Mouse (Mus musculus) megakaryocyte progenitor cell, adult 5-6 weeks (primary cell): Measurements from ENCODE around the gene Dbi. TPM values are rescaled to one million over a fixed set of nuclear protein-coding genes. Genes with fewer than 3 reads are reported as not detected.

ENCODE experiments used
- ATAC-seq: replicated peaks from 2 replicates; pipeline ENCODE4 v1.8.0; 2016; ENCODE audit warnings: mild to moderate bottlenecking, moderate TSS enrichment, inconsistent platforms; ENCODE audit not compliant: poor library complexity
- total RNA-seq, 2 experiments: library from RNA; stranded (forward) in 1 of 2; stranded (reverse) in 1 of 2; fragments of 157-497, 149-512 nt in 1 of 2; fragments of 200-1000 nt in 1 of 2; gene quantifications; 2 replicates each; pipeline versions ENCODE4 v1.2.3 to v1.2.4; 2015 to 2017

The Dbi gene
- total RNA-seq, 2 experiments from 2014 or later = 344 to 346 TPM

DNA sequence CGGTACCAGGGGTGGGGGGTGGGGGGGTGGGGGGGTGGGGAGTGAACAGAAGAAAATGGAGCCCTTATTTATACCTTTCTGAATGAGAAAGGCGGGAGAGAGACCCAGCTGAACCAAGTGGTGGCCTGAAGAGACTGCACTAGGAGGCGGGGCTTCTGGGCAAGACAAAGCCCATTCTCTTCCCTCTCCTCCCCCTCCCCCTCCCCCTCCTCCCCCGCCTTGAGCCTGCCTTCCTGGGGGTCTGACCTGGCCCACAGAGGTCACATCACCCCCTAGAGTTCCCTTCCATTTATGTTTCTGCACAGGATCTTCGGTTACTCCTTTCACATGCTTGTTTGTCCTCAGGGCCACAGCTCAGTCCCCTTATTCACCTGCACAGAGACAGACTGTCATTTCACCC lies 31.7 kb downstream of the Dbi start:
- no peak for ATAC-seq

DNA sequence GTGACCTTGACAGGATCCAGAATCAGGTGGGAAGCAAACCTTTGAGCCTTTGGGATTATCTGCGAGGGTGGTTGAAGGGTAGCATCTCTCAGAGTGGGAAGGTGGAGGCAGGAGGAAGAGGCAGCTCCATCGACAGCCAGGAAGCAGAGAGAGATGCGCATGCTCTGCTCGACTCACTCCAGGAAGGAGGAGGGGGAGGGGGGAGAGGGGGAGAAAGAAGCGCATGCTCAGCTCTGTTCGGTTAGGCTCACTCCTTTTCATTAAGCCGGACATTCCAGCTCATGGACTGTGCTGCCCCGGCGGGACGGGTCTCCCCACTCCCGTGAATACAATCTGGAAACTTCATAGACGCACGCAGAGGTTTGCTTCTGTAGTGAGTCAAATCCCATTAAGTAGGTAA lies 34.2 kb downstream of the Dbi start:
- ATAC-seq = no peak

DNA sequence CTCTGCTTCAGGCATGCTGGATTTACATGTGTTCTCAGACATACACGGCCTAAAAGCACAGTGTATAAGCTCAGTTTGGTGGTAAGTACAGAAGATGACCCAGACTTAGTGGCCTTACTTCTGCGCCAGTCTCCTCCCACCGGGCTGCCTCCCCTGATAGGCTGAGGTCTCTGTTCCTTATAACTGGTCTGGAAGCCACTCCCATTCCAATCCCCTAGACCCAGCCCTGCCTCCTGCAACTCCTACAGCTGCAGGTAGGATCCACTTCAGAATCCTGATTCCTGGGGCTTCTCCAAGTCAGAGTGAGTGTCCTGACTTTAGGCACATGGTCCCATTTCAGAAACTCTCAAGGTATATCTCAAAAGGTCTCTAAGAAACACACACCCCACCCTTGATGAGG lies 35.2 kb downstream of the Dbi start:
- ATAC-seq = no peak; the same call in 1 of the 2 replicates

DNA sequence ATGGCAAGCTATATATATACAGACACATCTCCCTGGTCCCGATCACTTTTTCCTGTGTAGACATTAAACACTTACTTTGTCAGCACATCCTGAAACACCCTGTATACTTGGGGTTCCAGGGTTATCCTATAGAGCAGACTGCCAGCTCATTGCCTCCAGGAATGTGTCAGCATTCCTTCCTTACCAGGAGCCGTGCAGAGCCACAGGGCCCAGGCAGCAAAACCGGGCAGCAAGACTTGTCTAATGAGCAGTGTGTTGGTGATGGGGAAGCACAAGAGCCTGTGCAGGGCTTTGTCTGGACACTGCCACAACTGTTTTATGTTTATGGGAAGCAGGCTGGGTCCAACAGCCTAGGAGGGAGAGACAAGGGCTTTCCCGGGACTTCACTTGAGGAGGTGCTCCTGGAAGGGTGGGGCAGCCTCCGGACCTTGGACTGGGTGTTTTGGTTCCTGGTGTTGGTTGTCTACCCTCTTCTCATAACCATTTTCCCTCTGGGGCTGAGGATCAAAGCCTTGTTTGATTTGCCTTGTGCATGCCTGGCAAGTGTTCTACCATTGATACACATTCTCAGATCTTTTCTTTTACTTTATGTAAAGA lies 36.9 kb downstream of the Dbi start:
- ATAC-seq = no peak

DNA sequence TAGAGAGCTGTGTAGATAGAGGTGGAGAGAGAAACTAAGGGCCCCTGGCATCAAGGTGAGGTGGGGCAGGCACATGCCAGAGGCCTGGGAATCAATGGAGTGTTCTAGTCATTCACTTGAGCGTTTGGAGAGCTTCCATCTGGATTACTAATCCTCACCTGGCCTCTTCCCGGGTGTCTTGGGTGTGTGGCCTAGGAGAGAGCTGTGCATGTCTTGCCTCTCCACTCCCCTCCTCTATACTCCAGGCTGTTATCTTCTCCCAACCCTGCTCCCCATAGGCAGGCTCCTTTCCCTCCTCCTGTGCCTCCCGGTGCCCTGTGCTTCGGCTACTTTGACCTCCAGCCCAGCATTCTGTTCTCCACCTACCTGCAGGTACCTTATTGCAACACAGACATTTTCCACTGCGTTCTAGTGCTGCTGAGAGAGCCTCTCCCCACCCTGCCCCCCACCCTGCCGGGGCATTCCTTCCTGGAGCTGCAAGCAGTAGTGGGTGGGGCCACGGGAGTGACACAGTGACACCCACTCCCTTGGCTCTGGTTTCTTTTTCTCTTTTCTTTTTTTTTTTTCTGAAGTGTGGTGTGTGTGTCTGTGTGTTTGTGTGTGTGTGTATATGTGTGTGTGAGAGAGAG lies 37.8 kb downstream of the Dbi start:
- ATAC-seq = no peak

DNA sequence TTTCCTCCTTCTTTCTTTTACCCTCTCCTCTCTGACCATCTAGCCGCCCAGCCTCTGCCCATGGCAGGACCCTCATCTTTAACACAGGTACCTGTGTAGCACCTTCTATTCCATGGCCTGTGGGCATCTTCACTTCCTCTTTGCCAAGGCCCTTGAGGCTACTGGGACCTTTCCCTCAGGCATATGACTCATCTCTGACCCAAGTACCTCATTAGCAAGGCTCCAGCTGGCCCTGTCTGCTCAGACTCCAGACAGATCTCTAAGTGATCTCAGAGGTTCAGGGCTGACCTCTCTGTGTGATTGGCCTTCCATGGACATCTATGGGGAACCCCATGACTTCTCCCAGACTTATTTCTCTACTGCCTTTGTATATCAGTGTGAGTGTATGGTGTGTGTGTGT lies 40.2 kb downstream of the Dbi start:
- ATAC-seq = peak; percentile 61

GRCm38 (mm10) chr1:120077746-120078410 lies 43.0 kb downstream of the Dbi start:
- ATAC-seq = no peak

DNA sequence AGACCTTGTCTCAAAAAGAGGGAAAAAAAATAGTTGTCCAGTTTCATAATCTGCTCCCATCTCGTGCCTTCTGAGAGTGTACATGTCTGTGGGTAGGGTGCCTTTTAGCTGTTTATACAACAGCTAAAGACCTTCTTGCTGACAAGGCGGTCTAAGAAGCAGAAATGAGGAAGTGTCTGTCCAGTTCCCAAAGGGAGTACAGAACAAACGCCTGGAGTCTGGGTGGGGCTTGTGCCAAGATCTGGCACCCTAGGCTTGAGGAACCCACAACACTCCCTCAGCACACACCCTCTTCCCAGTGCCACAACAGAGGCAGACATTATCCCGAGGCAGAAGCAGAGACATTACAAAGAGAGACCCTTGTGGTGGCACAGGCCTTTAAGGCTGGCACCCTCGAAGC lies 45.4 kb downstream of the Dbi start:
- ATAC-seq = peak; percentile 69

- no peak for ATAC-seq
These were observed 45.9 kb downstream of the Dbi start for GRCm38 (mm10) chr1:120074931-120075330.

DNA sequence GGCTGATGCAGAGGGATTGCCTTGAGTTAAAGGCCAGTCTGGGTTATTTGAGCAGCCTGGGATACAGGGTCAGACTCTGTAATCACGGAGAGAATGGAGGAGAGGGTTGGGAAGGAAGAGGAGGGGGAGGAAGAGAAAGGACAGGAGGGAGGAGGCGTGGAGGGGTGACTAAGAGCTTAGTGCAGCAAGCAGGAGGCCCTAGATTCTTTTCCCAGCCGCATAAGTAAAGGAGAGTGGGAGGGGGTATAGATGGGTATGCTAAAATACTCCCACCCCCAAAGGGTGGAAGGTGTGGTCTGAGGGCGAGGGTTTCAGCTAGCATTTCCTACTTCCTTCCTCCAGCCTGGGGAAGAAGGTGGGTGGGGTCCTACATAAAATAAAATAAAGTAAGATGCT lies 46.6 kb downstream of the Dbi start:
- no peak for ATAC-seq

DNA sequence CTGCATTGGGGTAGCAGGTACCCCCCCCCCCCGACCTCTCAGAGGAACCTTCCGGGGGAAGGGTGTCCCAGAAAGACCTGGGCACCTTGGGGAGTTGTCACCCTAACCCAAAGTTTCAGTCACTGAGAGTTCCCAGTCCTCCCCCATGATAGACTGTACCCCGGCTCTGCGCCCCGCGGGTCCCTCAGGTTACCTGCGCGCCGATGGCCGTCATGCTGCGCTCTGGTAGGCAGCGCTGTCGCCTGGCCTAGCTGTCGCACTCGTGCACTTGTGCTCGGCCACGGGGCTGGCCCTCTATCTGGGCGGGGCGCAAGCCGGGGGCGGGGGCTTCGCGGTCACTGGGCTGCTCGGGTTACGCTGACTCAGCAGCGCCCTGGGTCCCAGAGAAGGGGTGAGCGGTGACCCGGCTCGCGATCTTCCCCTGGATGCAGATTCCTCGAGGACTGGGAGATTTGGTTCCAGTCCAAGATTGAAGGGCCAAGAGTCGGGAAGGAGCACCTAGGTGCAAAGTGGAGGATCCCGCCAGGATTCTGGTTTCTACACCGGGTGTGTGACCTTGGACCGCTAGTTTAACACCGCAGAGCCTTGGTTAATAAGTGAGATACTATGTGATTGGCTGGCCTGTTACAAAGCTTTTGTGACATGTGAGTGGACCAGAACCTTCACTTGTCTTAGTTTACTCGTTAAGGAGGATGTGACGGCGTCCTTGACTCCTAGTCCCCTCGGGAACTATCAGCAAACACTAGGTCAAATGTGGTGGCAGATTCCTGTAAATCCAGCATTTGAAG lies 47.2 kb downstream of the Dbi start, which contains the start of gene Tmem37:
Gene Tmem37, minus strand, starts transcription at position 556 of the 788 bp plus-strand sequence.
- peak; percentile 84 for ATAC-seq

DNA sequence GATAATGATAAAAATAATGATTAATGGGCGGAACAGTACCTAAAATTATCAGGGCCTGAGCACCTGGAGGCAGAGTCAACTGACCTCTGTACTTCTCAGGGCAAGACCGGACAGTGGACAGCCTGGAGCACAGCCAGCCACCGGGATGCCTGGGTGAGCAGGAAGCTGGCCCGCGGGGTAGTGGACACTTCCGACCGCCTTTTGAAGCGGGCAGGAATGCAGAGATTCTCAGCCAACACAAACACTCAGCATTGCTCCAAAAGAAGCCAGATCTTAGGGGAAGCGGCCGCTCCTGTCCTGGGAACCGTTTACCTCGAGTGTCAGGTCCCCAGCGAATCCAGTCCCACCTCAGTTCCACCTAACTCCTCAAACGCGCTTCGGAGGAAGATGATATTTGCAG lies 48.0 kb downstream of the Dbi start:
- ATAC-seq = no peak

GRCm38 (mm10) chr1:120071133-120071532 lies 49.7 kb downstream of the Dbi start:
- ATAC-seq = no peak

DNA sequence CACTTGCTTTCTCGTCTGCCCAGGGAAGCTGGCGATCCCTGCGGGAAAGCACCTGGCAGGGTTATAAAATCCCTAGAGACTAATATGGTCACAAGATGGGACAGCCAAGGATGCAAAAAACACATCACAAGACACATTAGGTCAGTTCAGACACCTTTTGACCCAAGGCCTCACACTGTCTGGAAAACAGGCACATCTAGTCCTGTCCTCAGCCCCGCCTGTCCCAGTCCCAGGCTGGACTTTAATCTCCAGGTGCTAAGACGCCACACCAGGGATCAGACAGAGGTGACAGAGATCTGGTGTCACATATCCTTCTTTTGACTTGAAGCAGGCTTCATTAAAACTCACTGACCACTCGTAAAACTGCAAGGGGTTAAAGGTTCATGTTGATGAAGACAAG lies 50.7 kb downstream of the Dbi start:
- no peak for ATAC-seq

DNA sequence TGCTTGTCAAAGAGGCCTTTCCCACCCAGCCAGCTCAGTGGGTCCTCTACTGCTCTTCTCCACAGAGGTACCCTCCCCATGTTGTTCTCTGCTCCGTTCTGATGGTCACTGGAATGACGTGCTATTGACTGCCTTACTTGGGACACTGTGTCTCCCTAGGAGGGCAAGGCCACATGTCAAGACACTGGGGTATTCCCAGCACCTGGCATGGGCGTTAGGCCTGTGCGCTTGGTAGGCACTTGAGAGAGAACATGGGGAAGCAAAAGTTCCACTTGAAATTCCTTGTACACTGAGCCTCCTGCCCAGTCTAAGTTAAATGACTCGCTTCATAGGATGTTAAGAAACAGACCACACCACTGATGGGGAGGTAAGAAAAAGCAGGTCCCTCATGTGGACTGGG lies 51.8 kb downstream of the Dbi start:
- ATAC-seq = no peak

DNA sequence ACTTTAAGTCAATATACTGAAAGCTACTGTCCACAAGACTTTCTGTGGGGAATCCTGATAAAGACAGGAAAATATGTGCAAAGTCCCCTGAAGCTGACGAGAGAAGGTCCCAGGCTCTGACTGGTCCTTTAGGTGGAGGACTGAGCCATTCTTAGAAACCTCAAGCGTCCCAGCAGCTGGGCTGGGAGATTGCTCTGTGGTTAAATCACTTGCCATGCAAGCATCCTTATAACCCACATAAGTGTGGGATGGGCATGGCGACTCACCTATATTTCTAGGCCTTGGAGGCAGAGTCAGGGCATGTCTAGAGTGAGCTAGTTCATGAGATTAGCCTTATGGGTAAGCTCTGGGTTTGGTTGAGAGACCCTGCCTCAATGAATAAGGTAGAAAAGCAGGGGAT lies 54.3 kb downstream of the Dbi start:
- ATAC-seq = no peak

DNA sequence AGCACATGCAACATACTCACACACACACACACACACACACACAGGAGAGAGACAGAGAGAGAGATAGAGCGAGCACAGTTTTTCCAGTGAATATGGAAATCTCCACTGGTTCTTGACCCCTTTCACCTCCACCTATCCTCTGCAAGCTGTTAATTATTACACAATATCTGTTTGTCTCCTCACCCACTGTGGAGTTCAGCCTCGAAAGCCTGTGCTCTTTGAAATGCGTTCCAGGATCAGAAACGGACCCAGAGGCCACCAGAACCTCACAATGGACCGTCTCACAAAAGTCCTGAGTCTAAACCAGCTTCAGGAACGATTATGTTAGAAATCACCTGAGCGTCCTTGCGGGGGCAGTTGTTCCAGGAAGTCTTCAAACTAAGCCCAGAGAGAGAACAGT lies 54.7 kb downstream of the Dbi start:
- no peak for ATAC-seq

GRCm38 (mm10) chr1:120064036-120064682 lies 56.7 kb downstream of the Dbi start:
- ATAC-seq = no peak
